20 mouse cellular contexts compared by ENCODE assay signal in genomic region chr13:72833326-72833725, GRCm38 (mm10).
"Had no signal": no experiment of that assay in that cellular context is flagged by ENCODE, and none has a peak within 500 bp of the region (broad histone marks: within the 10 kb centered on the region; RNA-seq: fewer than 3 reads in every experiment).

No protein-coding gene starts in this region.

- H3K4me3 ChIP-seq: layer of hippocampus, adult 2 months; limb, embryonic 10.5 days; limb, embryonic 13.5 days; midbrain, embryonic 12.5 days; midbrain, embryonic 15.5 days; neural tube, embryonic 12.5 days; neural tube, embryonic 15.5 days had no signal

- H3K27me3 ChIP-seq: midbrain, embryonic 15.5 days; neural tube, embryonic 12.5 days had no signal

- H3K4me2 ChIP-seq: limb, embryonic 13.5 days; lung, embryonic 14.5 days; midbrain, embryonic 12.5 days; midbrain, embryonic 15.5 days; neural tube, embryonic 12.5 days; neural tube, embryonic 15.5 days had no signal

- H3K27ac ChIP-seq: kidney, postnatal 0 days; layer of hippocampus, adult 2 months; limb, embryonic 10.5 days; limb, embryonic 13.5 days; macrophage; midbrain, embryonic 12.5 days; midbrain, embryonic 15.5 days; neural tube, embryonic 12.5 days; neural tube, embryonic 15.5 days; stomach, postnatal 0 days had no signal

- DNase-seq: kidney, adult 2 months; kidney, postnatal 25 days; layer of hippocampus, adult 9-11 months; lung, embryonic 14.5 days; right cerebral cortex, adult 18-20 months; right cerebral cortex, postnatal 14 days; right cerebral cortex, postnatal 4 days; thymus, adult 2 months; thymus, postnatal 14 days had no signal

- H3K9ac ChIP-seq: limb, embryonic 13.5 days; lung, embryonic 14.5 days; midbrain, embryonic 12.5 days; midbrain, embryonic 15.5 days; neural tube, embryonic 12.5 days; neural tube, embryonic 15.5 days had no signal

- H3K9me3 ChIP-seq: limb, embryonic 10.5 days; limb, embryonic 13.5 days; midbrain, embryonic 12.5 days; midbrain, embryonic 15.5 days; neural tube, embryonic 12.5 days; neural tube, embryonic 15.5 days had no signal

- H3K4me1 ChIP-seq: limb, embryonic 10.5 days; limb, embryonic 13.5 days; neural tube, embryonic 12.5 days; neural tube, embryonic 15.5 days had no signal

- ATAC-seq: lung, postnatal 0 days; midbrain, embryonic 15.5 days had no signal

- H3K36me3 ChIP-seq: limb, embryonic 10.5 days; limb, embryonic 13.5 days; midbrain, embryonic 12.5 days; midbrain, embryonic 15.5 days; neural tube, embryonic 12.5 days; neural tube, embryonic 15.5 days had no signal
